Mouse (Mus musculus) layer of hippocampus, postnatal 14 days (tissue): Measurements from ENCODE around the gene Gdf15. TPM values are rescaled to one million over a fixed set of nuclear protein-coding genes. Genes with fewer than 3 reads are reported as not detected.

Experiments used
- DNase-seq, 2 experiments: peaks; one replicate each; pipeline ENCODE4 v3.0.0; 2021 to 2022; ENCODE audit warnings: low spot score in 2 of 2, mixed read lengths in 1 of 2
- long read RNA-seq, 2 experiments: library from polyadenylated mRNA; stranded (forward); transcript quantifications; one replicate each; pipeline ENCODE4 v2.0.0; 2021
- total RNA-seq, 2 experiments: library from RNA; stranded (reverse); gene quantifications; 2 replicates each; pipeline ENCODE4 v1.2.3; 2021

Gdf15 gene
- total RNA-seq = not detected
- long read RNA-seq, experiment 1 = 0 reads
- long read RNA-seq, experiment 2 = 0 reads

- no peak for DNase-seq
These were observed at the start of gene Gdf15 for GRCm38 (mm10) chr8:70632346-70632892. Gene Gdf15, minus strand, starts transcription at chr8:70632456.

- no peak for DNase-seq
These were observed 49.2 kb upstream of the Gdf15 start for GRCm38 (mm10) chr8:70681410-70681809.

GRCm38 (mm10) chr8:70680039-70680438 is 47.8 kb upstream of the Gdf15 start:
- no peak for DNase-seq

GRCm38 (mm10) chr8:70679404-70679803 is 47.1 kb upstream of the Gdf15 start:
- DNase-seq = no peak

GRCm38 (mm10) chr8:70678679-70679078 is 46.4 kb upstream of the Gdf15 start:
- DNase-seq = no peak

GRCm38 (mm10) chr8:70677451-70678080 is 45.3 kb upstream of the Gdf15 start:
- no peak for DNase-seq

GRCm38 (mm10) chr8:70675336-70675735 is 43.1 kb upstream of the Gdf15 start:
- DNase-seq = no peak

- no peak for DNase-seq
These were observed 42.5 kb upstream of the Gdf15 start for GRCm38 (mm10) chr8:70674716-70675115.

- no peak for DNase-seq
These were observed 41.9 kb upstream of the Gdf15 start for GRCm38 (mm10) chr8:70674109-70674508.

GRCm38 (mm10) chr8:70673079-70673856 is 41.0 kb upstream of the Gdf15 start, which contains the start of gene Lsm4:
Gene Lsm4, plus strand, starts transcription at chr8:70673248.
- DNase-seq = peak; percentile 99 to 100

GRCm38 (mm10) chr8:70672325-70673078 is 40.2 kb upstream of the Gdf15 start:
- DNase-seq = no peak

GRCm38 (mm10) chr8:70671615-70672324 is 39.5 kb upstream of the Gdf15 start:
- no peak for DNase-seq

- peak in 1 of 2 experiments; percentile 77 for DNase-seq
These were observed 34.8 kb upstream of the Gdf15 start for GRCm38 (mm10) chr8:70667071-70667470.

GRCm38 (mm10) chr8:70665599-70665998 is 33.3 kb upstream of the Gdf15 start:
- DNase-seq = no peak

- no peak for DNase-seq
These were observed 32.4 kb upstream of the Gdf15 start for GRCm38 (mm10) chr8:70664631-70665030.

- no peak for DNase-seq
These were observed 31.4 kb upstream of the Gdf15 start for GRCm38 (mm10) chr8:70663691-70664090.

GRCm38 (mm10) chr8:70660273-70660725 is 28.0 kb upstream of the Gdf15 start, which contains the start of gene Pgpep1:
Gene Pgpep1, minus strand, starts transcription at chr8:70660388.
- DNase-seq = no peak

GRCm38 (mm10) chr8:70659604-70660272 is 27.5 kb upstream of the Gdf15 start:
- DNase-seq = peak; percentile 61 to 82

GRCm38 (mm10) chr8:70658897-70659603 is 26.8 kb upstream of the Gdf15 start:
- no peak for DNase-seq
